Mouse (Mus musculus) cerebellum, postnatal 36 days (tissue): Measurements from ENCODE around the gene Galc.

Experiments
- DNase-seq, 2 experiments: peaks; one replicate each; pipeline ENCODE4 v3.0.0; 2021 to 2022; ENCODE audit warnings: mixed read lengths in 2 of 2

Galc gene

GRCm38 (mm10) chr12:98258845-98259517, at the start of gene Galc:
Gene Galc (minus strand): TSS chr12:98259459.
- DNase-seq, result peak; percentile 89

GRCm38 (mm10) chr12:98307179-98307915, 48.1 kb upstream of the Galc start:
- peak; percentile 72 to 75 for DNase-seq

- DNase-seq, result no peak
Measured at GRCm38 (mm10) chr12:98303013-98303412, 43.8 kb upstream of the Galc start.

- no peak for DNase-seq
Measured at GRCm38 (mm10) chr12:98301980-98302379, 42.7 kb upstream of the Galc start.

GRCm38 (mm10) chr12:98294241-98294640, 35.0 kb upstream of the Galc start:
- DNase-seq, result no peak

- DNase-seq, result no peak
Measured at GRCm38 (mm10) chr12:98292278-98292677, 33.0 kb upstream of the Galc start.

- no peak for DNase-seq
Measured at GRCm38 (mm10) chr12:98290475-98290874, 31.2 kb upstream of the Galc start.

GRCm38 (mm10) chr12:98284477-98284876, 25.2 kb upstream of the Galc start:
- no peak for DNase-seq

GRCm38 (mm10) chr12:98283487-98283860, 24.2 kb upstream of the Galc start:
- DNase-seq, result no peak

- DNase-seq, result no peak
Measured at GRCm38 (mm10) chr12:98282776-98283486, 23.7 kb upstream of the Galc start.

- no peak for DNase-seq
Measured at GRCm38 (mm10) chr12:98280996-98281395, 21.7 kb upstream of the Galc start.

- DNase-seq, result peak; percentile 80 to 82
Measured at GRCm38 (mm10) chr12:98280530-98280929, 21.3 kb upstream of the Galc start.

GRCm38 (mm10) chr12:98272433-98272832, 13.2 kb upstream of the Galc start:
- no peak for DNase-seq

- no peak for DNase-seq
Measured at GRCm38 (mm10) chr12:98270810-98271566, 11.7 kb upstream of the Galc start.

- no peak for DNase-seq
Measured at GRCm38 (mm10) chr12:98269791-98270745, 10.8 kb upstream of the Galc start.

- DNase-seq, result no peak
Measured at GRCm38 (mm10) chr12:98268441-98269369, 9.4 kb upstream of the Galc start, which contains the start of gene Gpr65. Gene Gpr65 (plus strand): TSS chr12:98268635.

- DNase-seq, result no peak
Measured at GRCm38 (mm10) chr12:98265697-98266096, 6.4 kb upstream of the Galc start.

- DNase-seq, result no peak
Measured at GRCm38 (mm10) chr12:98259518-98259852, 226 bp upstream of the Galc start.

- DNase-seq, result no peak
Measured at GRCm38 (mm10) chr12:98258371-98258844, 851 bp downstream of the Galc start.

GRCm38 (mm10) chr12:98255373-98255995, 3.8 kb downstream of the Galc start:
- DNase-seq, result no peak
